Mouse (Mus musculus): Measurements from ENCODE around the gene Apol11b.
"Not testable (repeated sequence)": the region's sequence is repeated elsewhere in the genome, so short reads cannot be mapped to it uniquely, and the experiment has no call there.

GRCm38 (mm10) chr15:77661841-77662240, 18.8 kb upstream of the Apol11b start:
- not testable (repeated sequence) for TF ChIP-seq CTCF (IDR thresholded peaks at IDR 0.05; ENCODE audit: borderline replicate concordance, insufficient read depth, low read depth, low read length); POLR2A (IDR thresholded peaks at IDR 0.05; ENCODE audit: borderline replicate concordance, insufficient read depth, low read length)
